Mouse (Mus musculus) midbrain, embryonic 10.5 days (tissue): Measurements from ENCODE around the gene Glipr2. TPM values are rescaled to one million over a fixed set of nuclear protein-coding genes. Genes with fewer than 3 reads are reported as not detected.

Source experiments
- DNase-seq: peaks from one replicate; pipeline ENCODE4 v3.0.0-alpha.2; 2017; ENCODE audit warnings: low spot score
- H3K27ac ChIP-seq: fragments of 300-500 bp; sonication (generic); replicated peaks from 2 replicates; pipeline ENCODE4 v1.5.1; 2016; ENCODE audit warnings: mild to moderate bottlenecking
- H3K27me3 ChIP-seq: fragments of 300-500 bp; sonication (generic); 2 replicates; pipeline ENCODE4 v1.6.1; 2016; ENCODE audit warnings: low read depth, mild to moderate bottlenecking; ENCODE audit not compliant: poor library complexity, severe bottlenecking
- H3K36me3 ChIP-seq: fragments of 300-500 bp; sonication (generic); 2 replicates; pipeline ENCODE4 v1.6.1; 2016; ENCODE audit warnings: mild to moderate bottlenecking, moderate library complexity
- H3K4me1 ChIP-seq: fragments of 300-500 bp; sonication (generic); 2 replicates; pipeline ENCODE4 v1.6.1; 2016
- H3K4me3 ChIP-seq: fragments of 300-500 bp; sonication (generic); 2 replicates; pipeline ENCODE4 v1.5.1; 2016; ENCODE audit warnings: mild to moderate bottlenecking, moderate library complexity
- H3K9me3 ChIP-seq: fragments of 300-500 bp; sonication (generic); replicated peaks from 2 replicates; pipeline ENCODE4 v1.6.1; 2016; ENCODE audit warnings: mild to moderate bottlenecking
- WGBS: fragments of 180-500 bp; shearing (Covaris S2); methylation state at CpG from one replicate; pipeline ENCODE4 v1.1.7; 2016; 5-methylcytosine and 5-hydroxymethylcytosine counted together
- polyA plus RNA-seq: library from polyadenylated mRNA; unstranded; fragments of >200 nt; fragmentation: Nextera tagmentation; extraction: Ambion mirVana; gene quantifications from 2 replicates; pipeline ENCODE4 v1.2.1, GENCODE M21; 2016

Glipr2 gene
- polyA plus RNA-seq, 1 experiment from 2014 or later, result 69.2 TPM

GRCm38 (mm10) chr4:43973526-43973981 lies 16.4 kb downstream of the Glipr2 start:
- WGBS, result 54% methylated on average over 4 of the region's 4 CpGs
- H3K4me3 ChIP-seq, result no peak overlapping the region
- DNase-seq, result no peak
- H3K9me3 ChIP-seq, result no peaks in the 10 kb centered on the region
- H3K27me3 ChIP-seq, result peaks cover 88% of the 10 kb centered on the region
- H3K27ac ChIP-seq, result no peak overlapping the region
- peaks cover 59% of the 10 kb centered on the region for H3K4me1 ChIP-seq
- no peaks in the 10 kb centered on the region for H3K36me3 ChIP-seq

DNA sequence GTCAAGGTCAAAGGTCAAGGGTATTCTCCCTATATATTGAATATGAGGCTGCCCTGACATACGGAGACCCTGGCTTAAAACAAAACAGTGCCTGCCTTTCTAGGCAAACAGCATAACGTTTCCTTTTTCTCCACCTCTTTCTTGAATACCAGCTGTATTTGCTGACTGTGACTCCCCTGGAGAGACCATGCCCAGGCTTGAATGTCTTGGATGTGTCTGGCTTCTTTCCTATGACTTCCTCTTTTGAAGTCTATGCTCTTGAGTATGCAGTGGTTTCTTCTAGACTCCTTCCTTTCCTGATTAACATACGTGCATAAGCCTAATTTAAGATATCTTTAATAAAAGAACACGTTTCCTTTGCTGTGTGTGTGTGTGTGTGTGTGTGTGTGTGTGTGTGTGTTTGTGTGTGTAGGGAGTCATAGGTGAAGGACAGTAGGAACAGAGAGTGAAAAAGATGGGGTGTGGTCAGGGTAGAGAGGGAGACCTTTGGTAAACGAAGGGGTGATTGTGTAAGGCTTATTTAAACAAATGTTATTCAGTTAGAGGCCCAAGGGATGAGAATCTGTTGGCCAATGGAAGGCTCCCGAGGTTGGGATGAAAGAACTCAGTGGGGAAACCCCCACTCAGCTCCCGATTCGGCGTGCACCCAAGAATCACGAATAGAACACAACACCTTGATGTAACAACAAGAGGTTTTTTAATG lies 17.9 kb downstream of the Glipr2 start:
- DNase-seq, result no peak
- H3K9me3 ChIP-seq, result no peaks in the 10 kb centered on the region
- no peaks in the 10 kb centered on the region for H3K36me3 ChIP-seq
- peaks cover 52% of the 10 kb centered on the region for H3K4me1 ChIP-seq
- H3K27ac ChIP-seq, result no peak overlapping the region
- no peak overlapping the region for H3K4me3 ChIP-seq
- peaks cover 88% of the 10 kb centered on the region for H3K27me3 ChIP-seq
- 80% methylated on average over 10 of the region's 10 CpGs for WGBS

GRCm38 (mm10) chr4:43976223-43976740 lies 19.1 kb downstream of the Glipr2 start:
- no peaks in the 10 kb centered on the region for H3K9me3 ChIP-seq
- peaks cover 90% of the 10 kb centered on the region for H3K27me3 ChIP-seq
- H3K27ac ChIP-seq, result no peak overlapping the region
- 84% methylated on average over 6 of the region's 6 CpGs for WGBS
- no peak for DNase-seq
- no peaks in the 10 kb centered on the region for H3K36me3 ChIP-seq
- H3K4me3 ChIP-seq, result no peak overlapping the region
- H3K4me1 ChIP-seq, result peaks cover 42% of the 10 kb centered on the region

DNA sequence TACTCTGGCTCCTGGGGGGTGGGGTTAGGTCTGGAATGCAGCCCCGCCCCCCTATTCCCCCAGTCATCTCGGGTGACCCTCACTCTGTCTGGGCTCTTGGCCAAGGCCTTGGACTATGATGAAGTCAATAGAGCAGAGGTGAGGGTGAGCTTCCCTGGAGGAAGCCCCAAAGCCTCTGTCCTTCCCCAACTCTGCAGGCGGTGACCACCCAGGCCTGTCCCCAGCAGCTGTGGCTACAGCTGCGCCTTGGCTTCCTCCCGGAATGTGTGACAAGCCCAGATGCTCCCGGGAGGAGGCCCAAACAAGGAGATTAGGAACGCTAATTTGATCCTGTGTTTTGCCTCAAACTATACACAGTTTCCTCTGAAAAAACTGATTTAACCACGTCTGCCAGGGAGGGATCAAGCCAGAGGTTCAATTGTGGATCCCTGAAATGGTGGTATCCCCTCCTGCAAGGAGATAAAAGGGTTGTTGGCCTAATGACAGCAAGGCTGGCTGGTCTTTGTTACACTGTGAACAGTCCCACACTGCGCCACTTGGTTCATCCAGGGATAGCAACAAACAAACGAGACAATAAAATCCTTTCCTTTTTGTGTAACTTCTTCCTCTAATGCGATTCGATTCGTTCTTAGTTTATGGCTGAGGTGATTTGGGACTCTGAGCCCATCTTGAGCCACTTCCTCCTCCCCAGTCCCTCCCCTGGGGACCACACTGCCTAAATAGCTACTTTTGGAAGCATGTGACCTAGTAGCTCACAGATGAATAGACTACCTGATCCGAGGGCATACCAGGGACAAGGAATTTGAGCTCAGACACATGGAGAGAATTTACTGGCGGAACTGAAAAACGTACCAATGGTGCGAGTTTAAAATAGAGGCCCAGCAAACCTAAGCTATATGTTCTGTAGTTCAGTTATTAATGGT lies 21.6 kb downstream of the Glipr2 start:
- H3K4me3 ChIP-seq, result no peak overlapping the region
- peak; percentile 58 for DNase-seq
- no peaks in the 10 kb centered on the region for H3K36me3 ChIP-seq
- H3K9me3 ChIP-seq, result no peaks in the 10 kb centered on the region
- WGBS, result 13% methylated on average over 17 of the region's 17 CpGs
- peaks cover 24% of the 10 kb centered on the region for H3K4me1 ChIP-seq
- H3K27me3 ChIP-seq, result peaks cover 93% of the 10 kb centered on the region
- H3K27ac ChIP-seq, result peak overlapping the region; percentile 72

DNA sequence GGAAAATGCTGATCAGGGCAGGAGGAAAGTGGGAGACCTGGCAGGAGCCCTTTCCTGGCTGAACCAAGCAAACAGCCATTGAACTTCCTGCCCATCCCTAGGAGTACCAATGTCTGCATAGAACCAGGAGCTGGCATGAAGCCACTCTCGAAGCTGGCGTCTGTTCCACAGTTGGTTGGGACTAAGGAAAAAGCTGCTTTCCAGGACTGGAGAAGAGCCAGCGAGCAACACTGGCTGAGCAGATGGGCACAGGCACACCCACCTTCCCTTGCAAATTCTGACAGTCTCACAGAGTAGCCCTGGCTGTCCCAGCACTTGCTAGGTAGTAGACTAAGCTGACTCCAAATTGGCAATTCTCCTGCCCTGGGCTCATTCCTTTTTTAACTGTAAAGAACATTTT lies 22.5 kb downstream of the Glipr2 start:
- 83% methylated on average over 3 of the region's 3 CpGs for WGBS
- Histone ChIP-seq H3K9me3 (no peaks in the 10 kb centered on the region), H3K27ac (no peak overlapping the region), H3K27me3 (peaks cover 93% of the 10 kb centered on the region), H3K4me3 (no peak overlapping the region), H3K36me3 (no peaks in the 10 kb centered on the region), H3K4me1 (peaks cover 23% of the 10 kb centered on the region)
- DNase-seq, result no peak

DNA sequence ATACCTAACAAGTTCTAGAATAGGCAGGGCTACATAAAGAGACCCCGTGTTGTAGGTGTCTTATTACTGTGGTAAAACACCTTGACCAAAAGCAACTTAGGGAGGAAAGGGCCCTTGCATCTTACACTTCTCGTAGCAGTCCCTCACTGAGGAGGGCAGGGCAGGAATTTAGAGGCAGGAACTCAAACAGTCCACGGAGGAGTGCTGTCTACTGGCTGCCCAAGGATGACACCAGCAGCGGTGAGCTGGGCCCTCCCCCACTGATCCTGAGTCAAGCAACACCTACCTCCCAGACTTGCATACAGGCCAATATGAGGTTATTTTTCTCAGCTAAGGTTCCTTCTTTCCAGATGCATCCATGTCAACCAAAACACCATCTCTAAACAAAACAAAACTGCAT lies 23.0 kb downstream of the Glipr2 start:
- 85% methylated on average over 4 of the region's 4 CpGs for WGBS

DNA sequence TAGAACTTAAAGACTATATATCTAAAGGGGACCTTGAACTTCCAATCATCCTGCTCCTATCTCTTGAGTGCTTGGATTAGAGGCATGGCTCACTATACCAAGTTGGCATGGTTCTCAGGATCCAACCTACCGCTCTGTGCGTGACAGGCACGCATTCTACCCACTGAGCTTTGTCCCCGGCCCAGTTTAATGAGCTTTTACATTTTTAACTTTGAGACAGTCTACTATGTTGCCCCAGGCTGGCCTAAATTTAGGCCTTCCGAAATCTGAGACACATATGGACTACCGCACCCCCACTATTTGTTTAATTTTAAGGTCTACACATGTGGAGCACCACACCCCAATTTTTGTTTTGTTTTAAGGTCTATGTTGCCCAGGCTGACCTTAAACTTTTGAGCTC lies 23.6 kb downstream of the Glipr2 start:
- peaks cover 23% of the 10 kb centered on the region for H3K4me1 ChIP-seq
- H3K4me3 ChIP-seq, result no peak overlapping the region
- 93% methylated on average over 6 of the region's 6 CpGs for WGBS
- peaks cover 95% of the 10 kb centered on the region for H3K27me3 ChIP-seq
- no peaks in the 10 kb centered on the region for H3K36me3 ChIP-seq
- no peaks in the 10 kb centered on the region for H3K9me3 ChIP-seq
- no peak overlapping the region for H3K27ac ChIP-seq
- no peak for DNase-seq

More for the DNA sequence above, 23.0 kb downstream of the Glipr2 start:
- Histone ChIP-seq H3K4me3 (no peak overlapping the region), H3K27ac (no peak overlapping the region), H3K36me3 (no peaks in the 10 kb centered on the region), H3K27me3 (peaks cover 92% of the 10 kb centered on the region), H3K9me3 (no peaks in the 10 kb centered on the region), H3K4me1 (peaks cover 23% of the 10 kb centered on the region)
- no peak for DNase-seq

DNA sequence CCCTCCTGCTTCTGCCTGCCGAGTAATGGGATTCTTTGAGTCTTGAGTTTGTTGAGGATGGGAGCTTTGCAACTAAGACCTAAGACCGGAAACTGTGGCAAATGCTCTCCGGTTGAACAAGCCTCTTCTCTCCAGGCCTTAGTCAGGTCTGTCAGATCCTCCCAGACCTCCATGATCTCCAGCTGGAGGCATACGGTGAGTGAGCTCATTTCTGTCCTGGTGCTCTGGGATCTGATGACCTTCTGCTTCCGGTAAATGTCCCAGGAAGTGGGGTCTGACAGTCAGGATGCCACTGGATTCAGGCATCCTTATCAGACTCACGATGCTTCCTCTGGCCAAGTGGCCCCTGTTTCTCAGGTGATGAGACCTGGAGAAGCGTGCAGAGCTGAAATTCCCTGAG lies 24.1 kb downstream of the Glipr2 start:
- peak overlapping the region; percentile 30; the same call in 1 of the 2 replicates for H3K27ac ChIP-seq
- no peak overlapping the region for H3K4me3 ChIP-seq
- peaks cover 91% of the 10 kb centered on the region for H3K27me3 ChIP-seq
- 86% methylated on average over 7 of the region's 7 CpGs for WGBS
- DNase-seq, result no peak
- H3K4me1 ChIP-seq, result peaks cover 23% of the 10 kb centered on the region
- H3K9me3 ChIP-seq, result no peaks in the 10 kb centered on the region
- no peaks in the 10 kb centered on the region for H3K36me3 ChIP-seq

GRCm38 (mm10) chr4:43982053-43982732 lies 25.0 kb downstream of the Glipr2 start:
- WGBS, result 4% methylated on average over 24 of the region's 24 CpGs
- no peaks in the 10 kb centered on the region for H3K9me3 ChIP-seq
- H3K4me3 ChIP-seq, result peak overlapping the region; percentile 48
- no peaks in the 10 kb centered on the region for H3K36me3 ChIP-seq
- H3K27ac ChIP-seq, result peak overlapping the region; percentile 84
- peaks cover 23% of the 10 kb centered on the region for H3K4me1 ChIP-seq
- peak; percentile 93 for DNase-seq
- peaks cover 87% of the 10 kb centered on the region for H3K27me3 ChIP-seq

GRCm38 (mm10) chr4:43983181-43983580 lies 26.0 kb downstream of the Glipr2 start, which contains the start of gene Ccin:
TSS of gene Ccin (plus strand) at chr4:43983483.
- H3K27ac ChIP-seq, result peak within 1 kb of the TSS; percentile 84
- WGBS, result 86% methylated on average over 11 of the region's 11 CpGs

GRCm38 (mm10) chr4:43983756-43984155 lies 26.6 kb downstream of the Glipr2 start:
- no peak for DNase-seq
- WGBS, result 92% methylated on average over 22 of the region's 22 CpGs
- peaks cover 72% of the 10 kb centered on the region for H3K27me3 ChIP-seq

More at GRCm38 (mm10) chr4:43983181-43983580, 26.0 kb downstream of the Glipr2 start, which contains the start of gene Ccin:
- H3K27me3 ChIP-seq, result peaks cover 78% of the 10 kb centered on the region
- H3K4me3 ChIP-seq, result peak within 1 kb of the TSS; percentile 48
- H3K36me3 ChIP-seq, result no peaks in the 10 kb centered on the region
- H3K9me3 ChIP-seq, result no peaks in the 10 kb centered on the region
- DNase-seq, result no peak
- peaks cover 17% of the 10 kb centered on the region for H3K4me1 ChIP-seq

GRCm38 (mm10) chr4:43984326-43984725 lies 27.1 kb downstream of the Glipr2 start:
- 90% methylated on average over 19 of the region's 19 CpGs for WGBS
- Histone ChIP-seq H3K4me3 (no peak overlapping the region), H3K27ac (no peak overlapping the region), H3K9me3 (no peaks in the 10 kb centered on the region), H3K27me3 (peaks cover 68% of the 10 kb centered on the region), H3K36me3 (no peaks in the 10 kb centered on the region), H3K4me1 (peaks cover 8% of the 10 kb centered on the region)
- no peak for DNase-seq

More at GRCm38 (mm10) chr4:43983756-43984155, 26.6 kb downstream of the Glipr2 start:
- Histone ChIP-seq H3K4me3 (no peak overlapping the region), H3K27ac (no peak overlapping the region), H3K9me3 (no peaks in the 10 kb centered on the region), H3K4me1 (peaks cover 14% of the 10 kb centered on the region), H3K36me3 (no peaks in the 10 kb centered on the region)
